Mouse (Mus musculus) thymus, adult 2 months (tissue): ENCODE results near the gene Dnah2. TPM values are rescaled to one million over a fixed set of nuclear protein-coding genes. Genes with fewer than 3 reads are reported as not detected.

Experiments used
- DNase-seq: peaks from one replicate; pipeline ENCODE4 v3.0.0; 2021
- H3K27ac ChIP-seq: fragments of 200-500 bp; 2 replicates; pipeline ENCODE4 v1.5.1; 2012; ENCODE audit warnings: low read length, control low read depth; ENCODE audit not compliant: control insufficient read depth, insufficient read depth
- H3K27me3 ChIP-seq: fragments of 200-500 bp; 2 replicates; pipeline ENCODE4 v1.6.1; 2012; ENCODE audit warnings: mild to moderate bottlenecking, low read length, moderate library complexity, mixed read lengths; ENCODE audit not compliant: control insufficient read depth, insufficient read depth
- H3K36me3 ChIP-seq: fragments of 200-500 bp; 2 replicates; pipeline ENCODE4 v1.6.1; 2012; ENCODE audit warnings: mild to moderate bottlenecking, low read length, moderate library complexity; ENCODE audit not compliant: control insufficient read depth, insufficient read depth
- H3K4me1 ChIP-seq: fragments of 200-500 bp; replicated peaks from 2 replicates; pipeline ENCODE4 v1.6.1; 2012; ENCODE audit warnings: low read length; ENCODE audit not compliant: control insufficient read depth, insufficient read depth
- H3K4me3 ChIP-seq: fragments of 200-500 bp; 2 replicates; pipeline ENCODE4 v1.5.1; 2012; ENCODE audit warnings: mild to moderate bottlenecking, low read length, control low read depth, moderate library complexity; ENCODE audit not compliant: control insufficient read depth, insufficient read depth
- CTCF ChIP-seq: fragments of 200-500 bp; IDR thresholded peaks from 2 replicates; pipeline ENCODE4 v1.5.1; 2012; ENCODE audit warnings: mild to moderate bottlenecking, control low read depth, low read length, moderate library complexity, borderline replicate concordance; ENCODE audit not compliant: control insufficient read depth, poor library complexity, insufficient read depth; ENCODE audit errors: extremely low read depth
- POLR2A ChIP-seq: fragments of 200-500 bp; IDR thresholded peaks from 2 replicates; pipeline ENCODE4 v1.6.1; 2012; ENCODE audit warnings: mild to moderate bottlenecking, low read length, control low read depth, moderate library complexity; ENCODE audit not compliant: control insufficient read depth, poor library complexity, insufficient read depth; ENCODE audit errors: extremely low read depth
- WGBS: fragments of 180-500 bp; shearing (Covaris S2); methylation state at CpG from one replicate; pipeline ENCODE4 v1.1.7; 2018; 5-methylcytosine and 5-hydroxymethylcytosine counted together
- polyA plus RNA-seq: library from polyadenylated mRNA; depleted of rRNA; stranded (reverse); fragments of >200 nt; gene quantifications from 2 replicates; pipeline ENCODE4 v1.2.3, GENCODE M21; 2012

Dnah2 gene
- polyA plus RNA-seq, 1 experiment = 0.39 TPM

DNA sequence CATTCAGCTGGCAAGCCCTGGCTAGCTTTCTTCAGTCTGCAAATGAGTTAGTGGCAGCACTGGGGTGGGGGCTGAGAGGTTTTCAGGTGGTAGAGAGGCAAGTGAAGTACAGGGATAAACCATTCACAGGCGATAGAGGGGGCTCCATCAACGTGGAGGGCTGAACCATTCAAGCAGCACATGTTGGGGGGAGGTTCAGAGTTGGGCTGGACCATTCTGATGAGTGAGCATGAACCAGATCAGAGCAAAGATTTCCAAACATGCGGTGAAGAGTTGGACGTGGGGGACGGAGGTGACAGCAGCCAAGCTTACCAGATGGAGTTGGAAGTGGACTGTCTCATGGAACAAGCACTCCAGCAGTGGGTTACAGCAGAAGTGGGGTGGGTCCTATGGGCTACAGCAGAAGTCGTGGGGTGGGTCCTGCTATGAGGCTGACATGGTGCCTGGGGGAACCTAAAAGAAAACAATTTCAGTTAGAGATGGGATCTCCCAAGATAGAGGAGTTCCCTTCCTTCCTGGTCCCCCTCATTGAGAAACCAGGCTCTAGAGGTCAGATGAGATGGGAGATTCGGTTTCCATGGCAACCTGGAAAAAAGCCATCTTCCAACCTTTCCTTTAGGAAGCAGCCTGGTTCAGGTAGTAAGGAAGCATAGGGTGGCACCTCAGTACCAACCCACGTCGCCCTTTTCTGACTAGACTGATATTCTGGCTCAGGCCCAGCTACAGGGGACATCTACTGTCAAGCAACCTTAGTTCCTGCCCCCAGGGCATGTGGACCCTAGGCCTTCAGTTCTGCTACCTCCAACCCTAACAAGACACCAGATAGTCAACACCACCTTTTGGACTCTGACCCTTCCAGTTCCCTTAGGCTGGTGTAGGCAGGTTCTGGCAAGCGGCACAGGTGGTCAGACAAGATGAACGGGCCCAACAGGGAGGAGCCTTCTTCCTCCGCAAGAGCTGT, 135.4 kb downstream of the Dnah2 start, which contains the start of gene Kdm6b:
Kdm6b (minus strand) TSS at position 455 of the 961 bp plus-strand sequence.
- peak within 1 kb of the TSS; percentile 1; the same call in 1 of the 2 replicates for H3K4me3 ChIP-seq

DNA sequence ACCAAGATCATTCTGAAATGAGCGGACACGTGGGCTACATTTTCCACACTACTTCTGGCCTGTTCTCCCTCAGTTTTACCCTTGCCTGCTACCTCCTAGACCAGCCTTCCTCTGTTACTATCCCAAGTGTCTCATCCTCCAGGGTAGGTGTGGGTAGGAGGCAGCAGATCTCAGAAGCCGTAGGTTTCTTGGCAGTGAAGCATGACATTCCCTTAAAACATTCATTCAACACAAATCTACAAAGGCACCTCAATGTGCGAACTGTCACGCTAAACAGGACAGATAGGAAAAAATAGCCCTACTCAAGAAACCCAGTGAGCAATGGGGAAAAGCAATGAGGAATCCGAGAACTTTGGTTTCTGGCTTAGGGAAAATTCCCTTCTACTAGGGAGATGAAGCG, 136.4 kb downstream of the Dnah2 start:
- Histone ChIP-seq H3K36me3 (peaks cover 3% of the 10 kb centered on the region; the same call in 1 of the 2 replicates), H3K4me1 (peaks cover 52% of the 10 kb centered on the region), H3K27ac (peak overlapping the region; percentile 52), H3K27me3 (no peaks in the 10 kb centered on the region), H3K4me3 (no peak overlapping the region)
- TF ChIP-seq CTCF (no peak), POLR2A (no peak)
- no peak for DNase-seq
- 92% methylated on average over 7 of the region's 7 CpGs for WGBS

More for the DNA sequence above, 135.4 kb downstream of the Dnah2 start, which contains the start of gene Kdm6b:
- peak; percentile 64 for DNase-seq
- Histone ChIP-seq H3K27me3 (no peaks in the 10 kb centered on the region), H3K4me1 (peaks cover 53% of the 10 kb centered on the region), H3K27ac (peak within 1 kb of the TSS; percentile 52), H3K36me3 (no peaks in the 10 kb centered on the region)
- TF ChIP-seq POLR2A = no peak
- no peak for TF ChIP-seq CTCF
- 56% methylated on average over 12 of the region's 12 CpGs for WGBS

DNA sequence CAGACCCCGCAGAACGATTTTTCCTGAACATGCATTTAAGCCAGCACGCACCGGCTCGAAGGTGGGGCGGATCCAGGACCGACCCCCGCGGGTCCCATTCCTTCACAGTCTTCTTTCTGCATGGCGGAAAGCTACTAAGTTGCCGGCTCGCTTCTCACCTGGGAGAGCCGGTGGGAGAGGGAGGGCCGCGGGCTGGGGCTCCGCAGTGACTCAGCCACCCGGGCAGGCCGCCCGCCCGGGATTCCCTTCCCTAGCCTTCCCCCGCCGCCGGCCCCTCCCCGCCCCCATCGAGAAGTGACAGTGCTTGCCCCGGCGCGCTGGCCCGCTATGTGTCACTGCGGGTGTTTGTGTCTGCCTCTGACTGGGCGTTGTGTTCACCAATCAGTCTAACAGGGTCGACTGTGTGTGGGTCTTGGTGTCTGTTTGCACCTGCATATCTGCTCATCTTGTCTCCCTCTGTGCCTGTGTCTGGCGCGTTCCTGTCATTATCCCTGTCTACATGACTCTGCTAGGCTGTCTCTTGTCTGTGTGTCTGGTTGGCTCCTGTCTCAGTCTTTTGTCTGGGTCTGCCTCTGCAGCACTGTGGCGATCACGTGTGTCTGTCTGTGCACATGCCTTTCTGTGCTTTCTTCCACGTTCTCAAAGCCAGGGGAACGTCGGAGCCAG, 137.2 kb downstream of the Dnah2 start:
- H3K36me3 ChIP-seq = peaks cover 12% of the 10 kb centered on the region
- peak; percentile 60 for DNase-seq
- peak overlapping the region; percentile 90 for H3K4me3 ChIP-seq
- WGBS = 1% methylated on average over 39 of the region's 39 CpGs
- no peak for TF ChIP-seq POLR2A
- no peak for TF ChIP-seq CTCF
- peak overlapping the region; percentile 98 for H3K27ac ChIP-seq
- peaks cover 44% of the 10 kb centered on the region for H3K4me1 ChIP-seq
- H3K27me3 ChIP-seq = no peaks in the 10 kb centered on the region

DNA sequence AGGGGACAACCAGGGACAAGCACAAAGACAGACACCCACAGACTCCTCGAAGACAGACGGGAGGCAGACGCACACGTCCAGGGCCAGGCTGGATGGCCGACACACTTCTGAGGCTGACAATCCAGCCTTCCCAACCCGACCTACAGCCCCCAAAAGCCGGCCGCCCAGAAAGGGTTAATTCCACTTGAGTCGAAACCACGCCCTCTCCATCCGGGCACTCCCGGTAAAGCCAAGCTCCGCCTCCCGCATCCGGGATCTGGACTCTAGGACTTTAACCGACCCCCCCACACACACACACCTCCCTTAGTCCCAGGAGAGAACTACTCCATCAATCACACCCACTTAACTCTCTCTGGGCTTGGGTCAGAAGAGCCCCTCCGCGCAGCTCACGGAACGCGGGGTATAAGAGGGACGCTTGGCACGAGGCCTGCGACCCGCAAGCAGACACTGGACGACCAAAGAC, 137.8 kb downstream of the Dnah2 start:
- DNase-seq = peak; percentile 92
- under 1% methylated on average over 26 of the region's 26 CpGs for WGBS
- H3K4me1 ChIP-seq = peaks cover 44% of the 10 kb centered on the region
- H3K4me3 ChIP-seq = peak overlapping the region; percentile 90
- H3K27ac ChIP-seq = peak overlapping the region; percentile 98
- no peaks in the 10 kb centered on the region for H3K27me3 ChIP-seq
- TF ChIP-seq CTCF = no peak
- TF ChIP-seq POLR2A = 0 out of 2 replicates have a peak, but pooled peaks have one; percentile 48
- peaks cover 18% of the 10 kb centered on the region for H3K36me3 ChIP-seq

DNA sequence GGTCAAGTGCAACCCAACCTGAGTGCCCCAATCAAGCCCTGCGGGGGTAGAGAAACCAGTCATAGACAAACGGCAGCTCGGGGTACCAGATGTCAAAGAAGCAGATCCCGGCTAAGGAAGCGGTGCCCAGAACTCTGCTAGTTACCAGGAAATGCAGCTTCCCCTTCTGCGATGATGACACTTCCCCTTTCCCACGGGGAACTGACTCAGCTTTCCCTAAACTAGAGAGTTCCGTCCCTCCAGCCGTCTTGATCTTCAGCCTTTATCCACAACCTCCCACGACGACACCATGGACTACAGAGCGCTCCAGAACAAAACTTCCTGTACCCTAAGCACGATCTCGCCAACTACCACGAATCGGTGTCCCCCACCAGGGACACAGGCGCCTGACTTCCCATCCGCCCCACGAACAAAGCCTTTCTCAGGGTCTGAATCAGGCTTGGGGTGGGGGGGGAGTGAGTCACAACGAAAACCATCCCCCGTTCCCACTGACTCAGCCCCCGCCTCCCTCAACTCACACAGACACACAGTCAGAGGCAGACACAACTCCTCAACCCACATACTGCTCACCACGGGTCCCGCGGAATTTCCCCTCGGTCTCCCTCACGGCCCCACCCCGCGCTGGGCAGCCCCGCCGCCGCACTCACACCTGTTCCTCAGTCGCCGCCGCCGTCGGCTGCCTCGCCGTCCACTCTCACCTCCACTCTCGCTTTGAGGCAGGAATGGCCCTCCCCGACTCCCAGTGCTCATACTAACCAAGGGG, 138.4 kb downstream of the Dnah2 start:
- H3K4me3 ChIP-seq = peak overlapping the region; percentile 90
- peaks cover 44% of the 10 kb centered on the region for H3K4me1 ChIP-seq
- H3K27ac ChIP-seq = peak overlapping the region; percentile 98
- H3K27me3 ChIP-seq = no peaks in the 10 kb centered on the region
- WGBS = 1% methylated on average over 41 of the region's 41 CpGs
- H3K36me3 ChIP-seq = peaks cover 24% of the 10 kb centered on the region
- no peak; the same call in 1 of the 2 replicates for TF ChIP-seq POLR2A
- 0 out of 2 replicates have a peak, but pooled peaks have one; percentile 7 for TF ChIP-seq CTCF
- peak; percentile 74 for DNase-seq
